Mouse (Mus musculus): Measurements from ENCODE around the gene Gm11992.

- TF ChIP-seq CTCF (IDR thresholded peaks at IDR 0.05; ENCODE audit: borderline replicate concordance, control insufficient read depth, extremely low read depth, insufficient read depth, low read length, poor library complexity) (no peak), POLR2A (IDR thresholded peaks at IDR 0.05; ENCODE audit: control insufficient read depth, extremely low read depth, insufficient read depth, low read length, poor library complexity) (no peak)
Measured at GRCm38 (mm10) chr11:9008761-9009160, 39.6 kb upstream of the Gm11992 start.
